Mouse (Mus musculus): ENCODE data around the gene Slc9c1. TPM values are rescaled to one million over a fixed set of nuclear protein-coding genes. Genes with fewer than 3 reads are reported as not detected.

Gene Slc9c1
- polyA plus RNA-seq, 1 experiment: 26.6 TPM

- H3K4me1 ChIP-seq (ENCODE audit: control insufficient read depth, insufficient read depth, low read length): no peaks in the 10 kb centered on the region
- no peaks in the 10 kb centered on the region for H3K36me3 ChIP-seq (ENCODE audit: control insufficient read depth, insufficient read depth, low read length)
- H3K27me3 ChIP-seq (ENCODE audit: control insufficient read depth, insufficient read depth, low read length): no peaks in the 10 kb centered on the region
- no peak overlapping the region for H3K4me3 ChIP-seq (ENCODE audit: control insufficient read depth, low read depth, low read length)
- no peak overlapping the region for H3K27ac ChIP-seq (ENCODE audit: control insufficient read depth, insufficient read depth, low read depth, low read length)
- no peak for TF ChIP-seq CTCF (IDR thresholded peaks at IDR 0.05; ENCODE audit: control insufficient read depth, insufficient read depth, insufficient replicate concordance, low read depth, low read length)
- TF ChIP-seq POLR2A (IDR thresholded peaks at IDR 0.05; ENCODE audit: control insufficient read depth, low read depth, low read length): no peak
Measured at GRCm38 (mm10) chr16:45624791-45625190, 89.7 kb downstream of the Slc9c1 start.

- H3K4me3 ChIP-seq (ENCODE audit: control insufficient read depth, low read depth, low read length): no peak overlapping the region
- no peaks in the 10 kb centered on the region for H3K4me1 ChIP-seq (ENCODE audit: control insufficient read depth, insufficient read depth, low read length)
- H3K36me3 ChIP-seq (ENCODE audit: control insufficient read depth, insufficient read depth, low read length): no peaks in the 10 kb centered on the region
- TF ChIP-seq CTCF (IDR thresholded peaks at IDR 0.05; ENCODE audit: control insufficient read depth, insufficient read depth, insufficient replicate concordance, low read depth, low read length) (no peak), POLR2A (IDR thresholded peaks at IDR 0.05; ENCODE audit: control insufficient read depth, low read depth, low read length) (no peak)
- H3K27me3 ChIP-seq (ENCODE audit: control insufficient read depth, insufficient read depth, low read length): no peaks in the 10 kb centered on the region
- H3K27ac ChIP-seq (ENCODE audit: control insufficient read depth, insufficient read depth, low read depth, low read length): no peak overlapping the region
Measured at GRCm38 (mm10) chr16:45625342-45625741, 90.2 kb downstream of the Slc9c1 start.

GRCm38 (mm10) chr16:45629497-45630105 lies 94.5 kb downstream of the Slc9c1 start:
- TF ChIP-seq POLR2A (IDR thresholded peaks at IDR 0.05; ENCODE audit: control insufficient read depth, low read depth, low read length) (no peak), CTCF (IDR thresholded peaks at IDR 0.05; ENCODE audit: control insufficient read depth, insufficient read depth, insufficient replicate concordance, low read depth, low read length) (no peak)
- Histone ChIP-seq H3K27me3 (ENCODE audit: control insufficient read depth, insufficient read depth, low read length) (no peaks in the 10 kb centered on the region), H3K4me3 (ENCODE audit: control insufficient read depth, low read depth, low read length) (no peak overlapping the region), H3K36me3 (ENCODE audit: control insufficient read depth, insufficient read depth, low read length) (no peaks in the 10 kb centered on the region), H3K27ac (ENCODE audit: control insufficient read depth, insufficient read depth, low read depth, low read length) (no peak overlapping the region), H3K4me1 (ENCODE audit: control insufficient read depth, insufficient read depth, low read length) (no peaks in the 10 kb centered on the region)

GRCm38 (mm10) chr16:45630347-45630960 lies 95.3 kb downstream of the Slc9c1 start:
- TF ChIP-seq CTCF (IDR thresholded peaks at IDR 0.05; ENCODE audit: control insufficient read depth, insufficient read depth, insufficient replicate concordance, low read depth, low read length): no peak
- TF ChIP-seq POLR2A (IDR thresholded peaks at IDR 0.05; ENCODE audit: control insufficient read depth, low read depth, low read length): no peak
- Histone ChIP-seq H3K4me3 (ENCODE audit: control insufficient read depth, low read depth, low read length) (no peak overlapping the region), H3K27ac (ENCODE audit: control insufficient read depth, insufficient read depth, low read depth, low read length) (no peak overlapping the region), H3K4me1 (ENCODE audit: control insufficient read depth, insufficient read depth, low read length) (no peaks in the 10 kb centered on the region), H3K36me3 (ENCODE audit: control insufficient read depth, insufficient read depth, low read length) (no peaks in the 10 kb centered on the region), H3K27me3 (ENCODE audit: control insufficient read depth, insufficient read depth, low read length) (no peaks in the 10 kb centered on the region)

GRCm38 (mm10) chr16:45632420-45632819 lies 97.3 kb downstream of the Slc9c1 start:
- TF ChIP-seq POLR2A (IDR thresholded peaks at IDR 0.05; ENCODE audit: control insufficient read depth, low read depth, low read length): no peak
- no peak for TF ChIP-seq CTCF (IDR thresholded peaks at IDR 0.05; ENCODE audit: control insufficient read depth, insufficient read depth, insufficient replicate concordance, low read depth, low read length)
- Histone ChIP-seq H3K27me3 (ENCODE audit: control insufficient read depth, insufficient read depth, low read length) (no peaks in the 10 kb centered on the region), H3K27ac (ENCODE audit: control insufficient read depth, insufficient read depth, low read depth, low read length) (no peak overlapping the region), H3K4me3 (ENCODE audit: control insufficient read depth, low read depth, low read length) (no peak overlapping the region), H3K4me1 (ENCODE audit: control insufficient read depth, insufficient read depth, low read length) (no peaks in the 10 kb centered on the region), H3K36me3 (ENCODE audit: control insufficient read depth, insufficient read depth, low read length) (no peaks in the 10 kb centered on the region)

- no peak for TF ChIP-seq CTCF (IDR thresholded peaks at IDR 0.05; ENCODE audit: control insufficient read depth, insufficient read depth, insufficient replicate concordance, low read depth, low read length)
- no peak for TF ChIP-seq POLR2A (IDR thresholded peaks at IDR 0.05; ENCODE audit: control insufficient read depth, low read depth, low read length)
- H3K27ac ChIP-seq (ENCODE audit: control insufficient read depth, insufficient read depth, low read depth, low read length): no peak overlapping the region
- H3K4me1 ChIP-seq (ENCODE audit: control insufficient read depth, insufficient read depth, low read length): no peaks in the 10 kb centered on the region
Measured at GRCm38 (mm10) chr16:45635826-45636225, 100.7 kb downstream of the Slc9c1 start.

GRCm38 (mm10) chr16:45640070-45640762 lies 105.1 kb downstream of the Slc9c1 start:
- H3K27me3 ChIP-seq (ENCODE audit: control insufficient read depth, insufficient read depth, low read length): no peaks in the 10 kb centered on the region
- H3K4me3 ChIP-seq (ENCODE audit: control insufficient read depth, low read depth, low read length): no peak overlapping the region
- TF ChIP-seq POLR2A (IDR thresholded peaks at IDR 0.05; ENCODE audit: control insufficient read depth, low read depth, low read length): no peak
- TF ChIP-seq CTCF (IDR thresholded peaks at IDR 0.05; ENCODE audit: control insufficient read depth, insufficient read depth, insufficient replicate concordance, low read depth, low read length): no peak
- H3K27ac ChIP-seq (ENCODE audit: control insufficient read depth, insufficient read depth, low read depth, low read length): no peak overlapping the region
- no peaks in the 10 kb centered on the region for H3K36me3 ChIP-seq (ENCODE audit: control insufficient read depth, insufficient read depth, low read length)
- no peaks in the 10 kb centered on the region for H3K4me1 ChIP-seq (ENCODE audit: control insufficient read depth, insufficient read depth, low read length)

More at GRCm38 (mm10) chr16:45635826-45636225, 100.7 kb downstream of the Slc9c1 start:
- Histone ChIP-seq H3K36me3 (ENCODE audit: control insufficient read depth, insufficient read depth, low read length) (no peaks in the 10 kb centered on the region), H3K27me3 (ENCODE audit: control insufficient read depth, insufficient read depth, low read length) (no peaks in the 10 kb centered on the region), H3K4me3 (ENCODE audit: control insufficient read depth, low read depth, low read length) (no peak overlapping the region)

Data from testis, adult 2 months (tissue).